Mouse (Mus musculus) heart, adult 2 months (tissue): ENCODE measurements around the gene Caln1.

Experiments
- CTCF ChIP-seq: fragments of 200-600 bp; IDR thresholded peaks from 2 replicates; pipeline ENCODE4 v1.8.1; 2022; ENCODE audit warnings: antibody characterized with exemption, mild to moderate bottlenecking, moderate library complexity
- EP300 ChIP-seq: fragments of 200-500 bp; IDR thresholded peaks from 2 replicates; pipeline ENCODE4 v1.6.1; 2011; ENCODE audit warnings: low read depth, low read length, control low read depth; ENCODE audit not compliant: insufficient read depth
- POLR2A ChIP-seq: fragments of 200-500 bp; IDR thresholded peaks from 2 replicates; pipeline ENCODE4 v1.6.1; 2011; ENCODE audit warnings: mild to moderate bottlenecking, low read depth, low read length, control low read depth; ENCODE audit not compliant: insufficient read depth

DNA sequence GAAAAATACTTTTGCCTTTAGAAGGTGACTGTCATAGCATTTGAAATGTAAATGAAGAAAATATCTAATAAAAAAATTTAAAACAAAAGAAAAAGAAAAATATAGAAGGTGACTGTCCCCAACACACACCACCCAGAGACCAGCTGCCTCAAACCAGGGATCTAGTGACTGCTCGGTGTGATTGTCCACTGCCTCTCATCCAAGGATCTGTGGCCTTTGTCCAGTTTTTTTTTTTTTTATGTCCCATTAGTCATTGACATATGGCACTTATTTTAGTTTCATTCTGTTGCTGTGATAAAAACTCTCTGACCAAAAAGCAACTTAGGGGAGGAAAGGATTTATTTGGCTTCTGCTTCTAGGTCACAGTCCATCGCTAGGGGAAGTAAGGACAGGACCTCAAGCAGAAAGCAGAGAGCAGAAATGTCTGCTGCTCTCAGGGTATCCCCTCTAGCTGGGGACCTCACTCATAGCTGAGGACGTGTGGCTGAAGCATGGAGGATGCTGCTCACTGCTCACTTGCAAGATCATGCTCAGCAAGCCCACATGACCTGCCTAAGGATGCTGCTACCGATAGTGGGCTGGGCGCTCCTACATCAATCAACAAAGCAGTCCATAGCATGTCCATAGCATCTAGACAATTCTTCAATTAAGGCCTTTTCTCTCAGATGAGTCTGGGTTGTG is 401.9 kb downstream of the Caln1 start:
- TF ChIP-seq POLR2A (no peak), CTCF (no peak), EP300 (no peak)
